Mouse (Mus musculus) spleen, adult 2 months (tissue): ENCODE measurements around the gene Agap1.

ENCODE experiments used
- CTCF ChIP-seq: fragments of 200-500 bp; IDR thresholded peaks from 2 replicates; pipeline ENCODE4 v1.5.1; 2011; ENCODE audit warnings: mild to moderate bottlenecking, inconsistent platforms; ENCODE audit not compliant: insufficient read depth, insufficient read length, insufficient replicate concordance; ENCODE audit errors: extremely low read depth
- POLR2A ChIP-seq: fragments of 200-500 bp; IDR thresholded peaks from 2 replicates; pipeline ENCODE4 v1.6.1; 2011; ENCODE audit warnings: low read depth, low read length, inconsistent platforms

DNA sequence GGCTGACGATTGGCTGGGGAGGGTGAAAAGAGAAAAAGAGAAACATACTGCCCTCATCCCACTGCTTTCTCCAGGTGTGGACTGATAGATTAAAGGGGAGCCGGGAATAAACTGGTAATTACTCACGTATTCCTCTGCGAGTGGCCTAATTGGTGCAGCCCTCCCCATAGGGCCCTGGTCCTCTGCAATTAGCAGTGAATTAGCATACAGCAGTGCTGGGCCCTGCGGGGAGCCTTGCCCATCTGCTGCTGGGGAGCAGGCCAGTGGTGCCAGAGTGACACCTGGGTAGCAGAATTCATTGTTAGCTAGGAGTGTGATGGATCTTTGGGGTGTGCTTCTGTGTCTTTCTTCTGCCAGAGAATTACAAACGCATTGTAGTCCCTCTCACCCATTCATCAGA, 87.9 kb downstream of the Agap1 start:
- no peak for TF ChIP-seq CTCF
- TF ChIP-seq POLR2A, result no peak
